Mouse (Mus musculus): ENCODE results near the gene Sf3a2. TPM values are rescaled to one million over a fixed set of nuclear protein-coding genes. Genes with fewer than 3 reads are reported as not detected.

Sf3a2 gene
- polyA plus RNA-seq, 1 experiment from 2014 or later: 69.6 TPM

DNA sequence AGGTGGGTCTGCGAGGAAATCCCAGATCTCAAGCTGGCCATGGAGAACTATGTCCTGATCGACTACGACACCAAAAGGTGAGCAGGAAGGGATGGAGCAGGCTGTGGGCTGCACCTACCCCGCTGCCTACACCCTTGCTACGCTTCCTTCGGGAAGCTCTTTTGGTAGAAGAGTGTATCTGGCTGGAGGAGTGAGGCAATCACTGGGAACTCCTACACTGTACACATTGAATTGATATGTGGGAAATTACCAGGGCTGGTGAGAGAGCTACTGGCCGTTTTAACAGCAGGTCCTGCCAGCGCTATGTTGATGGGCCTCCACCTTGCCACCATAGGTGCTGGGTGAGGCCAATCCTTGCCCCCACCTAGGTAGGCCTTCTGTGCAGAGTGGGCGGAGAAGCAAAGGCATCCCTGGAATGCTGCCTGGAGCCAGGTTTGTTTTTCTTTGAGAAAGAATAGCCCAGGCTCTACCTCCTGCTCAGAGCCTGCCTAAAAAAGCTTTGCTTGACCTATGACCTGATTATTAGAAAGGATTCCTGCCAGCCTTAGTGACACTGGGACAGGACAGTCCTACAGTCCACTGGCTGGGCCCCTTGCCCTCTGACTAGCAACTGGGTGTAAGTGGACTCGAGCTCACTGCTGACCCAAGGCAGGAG lies 31.7 kb upstream of the Sf3a2 start:
- H3K9ac ChIP-seq (ENCODE audit: low read depth, low read length): no peak overlapping the region
- H3K4me1 ChIP-seq (ENCODE audit: control insufficient read depth, insufficient read depth, low read length): no peaks in the 10 kb centered on the region
- no peak overlapping the region for H3K4me3 ChIP-seq (ENCODE audit: low read depth, low read length)
- peaks cover 59% of the 10 kb centered on the region for H3K36me3 ChIP-seq (ENCODE audit: control insufficient read depth, insufficient read depth, low read length)
- DNase-seq (ENCODE audit: low spot score) (no peak), ATAC-seq (ENCODE audit: low read depth) (no peak)
- H3K27me3 ChIP-seq (replicated peaks; ENCODE audit: control insufficient read depth, insufficient read depth, low read length): no peaks in the 10 kb centered on the region
- no peak overlapping the region for H3K4me2 ChIP-seq (ENCODE audit: low read depth, low read length)
- H3K27ac ChIP-seq (replicated peaks; ENCODE audit: low read depth, low read length): no peak overlapping the region
- 74% methylated on average over 10 of the region's 10 CpGs for WGBS
- H3K9me3 ChIP-seq (ENCODE audit: control insufficient read depth, low read length): no peaks in the 10 kb centered on the region

DNA sequence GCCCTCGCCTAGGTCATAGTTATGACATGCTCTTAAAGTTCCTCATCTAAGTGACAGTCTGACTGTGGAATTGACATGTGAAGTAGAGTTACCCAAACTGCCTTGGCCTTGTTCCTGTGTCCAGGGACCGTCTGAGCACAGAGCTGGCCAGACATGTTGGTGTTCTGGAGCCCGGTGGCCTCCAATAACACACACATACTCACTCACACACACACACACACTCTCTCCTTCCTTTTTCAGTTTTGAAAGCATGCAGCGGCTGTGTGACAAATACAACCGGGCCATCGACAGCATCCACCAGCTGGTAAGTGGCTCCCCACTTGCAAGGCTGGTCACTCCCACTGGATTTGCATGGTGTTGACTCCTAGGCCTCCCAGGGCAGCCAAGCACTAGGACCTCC lies 29.6 kb upstream of the Sf3a2 start:
- no peaks in the 10 kb centered on the region for H3K27me3 ChIP-seq (replicated peaks; ENCODE audit: control insufficient read depth, insufficient read depth, low read length)
- H3K27ac ChIP-seq (replicated peaks; ENCODE audit: low read depth, low read length): no peak overlapping the region
- H3K4me2 ChIP-seq (ENCODE audit: low read depth, low read length): no peak overlapping the region
- no peak overlapping the region for H3K4me3 ChIP-seq (ENCODE audit: low read depth, low read length)
- WGBS: 87% methylated on average over 6 of the region's 6 CpGs
- no peaks in the 10 kb centered on the region for H3K4me1 ChIP-seq (ENCODE audit: control insufficient read depth, insufficient read depth, low read length)
- no peaks in the 10 kb centered on the region for H3K9me3 ChIP-seq (ENCODE audit: control insufficient read depth, low read length)
- no peak for DNase-seq (ENCODE audit: low spot score)
- no peak for ATAC-seq (ENCODE audit: low read depth)
- no peak overlapping the region for H3K9ac ChIP-seq (ENCODE audit: low read depth, low read length)
- H3K36me3 ChIP-seq (ENCODE audit: control insufficient read depth, insufficient read depth, low read length): peaks cover 80% of the 10 kb centered on the region

DNA sequence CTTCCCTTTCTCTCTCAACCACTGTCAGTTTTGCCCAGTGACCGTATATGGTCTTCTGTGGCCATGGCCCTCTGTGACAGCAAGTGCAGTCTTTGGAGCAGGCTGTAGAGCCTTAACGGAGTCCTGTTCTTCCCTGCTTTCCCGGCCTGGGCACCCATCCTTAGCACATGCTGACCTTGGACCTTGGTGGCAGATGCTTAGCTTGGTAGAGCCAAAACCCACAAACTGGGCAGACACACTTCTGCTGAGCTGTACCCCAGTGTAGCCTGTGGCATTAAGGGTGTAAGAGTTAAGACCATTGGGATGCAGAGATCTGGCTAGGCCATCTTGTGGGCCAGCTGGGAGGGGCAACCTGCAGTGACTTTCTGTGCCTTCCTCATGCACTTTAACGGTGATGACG lies 24.2 kb upstream of the Sf3a2 start:
- no peak overlapping the region for H3K4me2 ChIP-seq (ENCODE audit: low read depth, low read length)
- H3K36me3 ChIP-seq (ENCODE audit: control insufficient read depth, insufficient read depth, low read length): peaks cover 95% of the 10 kb centered on the region
- no peak overlapping the region for H3K9ac ChIP-seq (ENCODE audit: low read depth, low read length)
- H3K9me3 ChIP-seq (ENCODE audit: control insufficient read depth, low read length): no peaks in the 10 kb centered on the region
- no peak for ATAC-seq (ENCODE audit: low read depth)
- 82% methylated on average over 5 of the region's 5 CpGs for WGBS
- H3K4me1 ChIP-seq (ENCODE audit: control insufficient read depth, insufficient read depth, low read length): peaks cover 9% of the 10 kb centered on the region
- DNase-seq (ENCODE audit: low spot score): no peak
- H3K4me3 ChIP-seq (ENCODE audit: low read depth, low read length): no peak overlapping the region
- H3K27ac ChIP-seq (replicated peaks; ENCODE audit: low read depth, low read length): peak overlapping the region; percentile 66
- no peaks in the 10 kb centered on the region for H3K27me3 ChIP-seq (replicated peaks; ENCODE audit: control insufficient read depth, insufficient read depth, low read length)

DNA sequence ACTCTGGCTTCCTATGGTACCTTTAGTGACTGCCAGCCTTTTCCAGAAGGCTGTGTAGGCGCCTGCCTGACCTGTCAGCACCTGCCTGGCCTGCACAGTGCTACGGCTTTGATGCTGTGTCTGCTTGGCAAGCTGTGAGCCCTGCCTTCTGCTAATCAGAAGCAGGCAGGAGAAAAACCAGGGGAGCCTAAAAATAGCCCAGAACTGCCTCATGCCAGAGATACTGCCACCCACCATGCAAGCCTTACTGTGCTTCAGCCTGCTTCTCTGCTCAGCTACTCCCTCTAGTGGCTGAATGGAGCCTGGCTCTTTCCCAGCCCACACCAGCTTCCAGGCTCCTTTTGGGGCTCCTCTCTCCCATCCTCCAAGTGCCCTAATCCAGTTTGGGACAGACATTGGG lies 23.4 kb upstream of the Sf3a2 start:
- Histone ChIP-seq H3K4me2 (ENCODE audit: low read depth, low read length) (no peak overlapping the region; the same call in 1 of the 2 replicates), H3K4me3 (ENCODE audit: low read depth, low read length) (no peak overlapping the region), H3K27me3 (replicated peaks; ENCODE audit: control insufficient read depth, insufficient read depth, low read length) (no peaks in the 10 kb centered on the region), H3K36me3 (ENCODE audit: control insufficient read depth, insufficient read depth, low read length) (peaks cover 98% of the 10 kb centered on the region), H3K9ac (ENCODE audit: low read depth, low read length) (no peak overlapping the region), H3K9me3 (ENCODE audit: control insufficient read depth, low read length) (no peaks in the 10 kb centered on the region), H3K27ac (replicated peaks; ENCODE audit: low read depth, low read length) (peak overlapping the region; percentile 66), H3K4me1 (ENCODE audit: control insufficient read depth, insufficient read depth, low read length) (peaks cover 9% of the 10 kb centered on the region)
- 23% methylated on average over 2 of the region's 2 CpGs for WGBS
- DNase-seq (ENCODE audit: low spot score) (peak; percentile 91), ATAC-seq (ENCODE audit: low read depth) (peak; percentile 85)

DNA sequence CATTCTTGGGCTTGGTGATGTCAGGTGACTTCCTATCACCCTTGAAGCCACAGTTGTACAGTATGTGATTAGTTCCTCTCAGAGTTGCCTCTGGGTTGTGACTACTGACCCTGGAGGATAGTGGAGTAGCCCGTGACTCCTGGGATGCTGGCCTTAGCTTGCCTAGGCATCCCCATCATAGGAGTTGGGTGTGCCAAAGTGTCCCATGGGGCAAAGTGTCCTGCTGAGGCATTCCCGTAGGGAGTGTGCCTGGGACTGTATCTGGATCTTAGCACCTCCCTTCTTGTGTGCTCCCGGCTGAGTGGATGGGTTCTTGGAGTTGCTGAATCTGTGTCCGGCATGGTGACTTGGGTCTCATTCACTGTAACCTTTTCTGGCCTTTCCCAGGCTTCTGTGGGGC lies 23.0 kb upstream of the Sf3a2 start:
- Histone ChIP-seq H3K9ac (ENCODE audit: low read depth, low read length) (no peak overlapping the region), H3K4me3 (ENCODE audit: low read depth, low read length) (no peak overlapping the region), H3K36me3 (ENCODE audit: control insufficient read depth, insufficient read depth, low read length) (peaks cover 97% of the 10 kb centered on the region), H3K9me3 (ENCODE audit: control insufficient read depth, low read length) (no peaks in the 10 kb centered on the region), H3K4me2 (ENCODE audit: low read depth, low read length) (no peak overlapping the region), H3K27me3 (replicated peaks; ENCODE audit: control insufficient read depth, insufficient read depth, low read length) (no peaks in the 10 kb centered on the region), H3K4me1 (ENCODE audit: control insufficient read depth, insufficient read depth, low read length) (peaks cover 9% of the 10 kb centered on the region), H3K27ac (replicated peaks; ENCODE audit: low read depth, low read length) (no peak overlapping the region)
- DNase-seq (ENCODE audit: low spot score): no peak
- ATAC-seq (ENCODE audit: low read depth): no peak
- WGBS: 85% methylated on average over 4 of the region's 4 CpGs

DNA sequence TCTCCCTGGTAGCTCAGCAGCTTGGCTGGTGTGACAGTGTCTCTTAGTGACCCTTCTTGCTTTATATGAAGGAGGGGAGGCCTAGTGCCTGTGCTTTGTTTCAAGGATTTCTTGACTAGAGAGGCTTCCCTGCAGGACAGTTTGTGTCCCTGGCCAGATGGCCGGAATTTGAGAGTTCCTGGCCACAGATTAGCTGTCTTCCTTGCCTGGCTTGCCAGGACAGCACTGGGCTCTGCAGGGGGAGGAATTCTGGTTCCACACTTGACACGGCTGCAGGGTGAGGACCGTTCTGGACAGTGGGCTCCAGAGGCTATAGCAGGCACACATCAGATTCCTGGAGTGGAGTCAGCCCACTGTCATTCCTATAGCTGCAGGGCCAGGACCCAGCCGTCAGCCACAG lies 22.3 kb upstream of the Sf3a2 start:
- Histone ChIP-seq H3K36me3 (ENCODE audit: control insufficient read depth, insufficient read depth, low read length) (peaks cover 98% of the 10 kb centered on the region), H3K9ac (ENCODE audit: low read depth, low read length) (no peak overlapping the region)
- WGBS: 100% methylated on average over 3 of the region's 4 CpGs

DNA sequence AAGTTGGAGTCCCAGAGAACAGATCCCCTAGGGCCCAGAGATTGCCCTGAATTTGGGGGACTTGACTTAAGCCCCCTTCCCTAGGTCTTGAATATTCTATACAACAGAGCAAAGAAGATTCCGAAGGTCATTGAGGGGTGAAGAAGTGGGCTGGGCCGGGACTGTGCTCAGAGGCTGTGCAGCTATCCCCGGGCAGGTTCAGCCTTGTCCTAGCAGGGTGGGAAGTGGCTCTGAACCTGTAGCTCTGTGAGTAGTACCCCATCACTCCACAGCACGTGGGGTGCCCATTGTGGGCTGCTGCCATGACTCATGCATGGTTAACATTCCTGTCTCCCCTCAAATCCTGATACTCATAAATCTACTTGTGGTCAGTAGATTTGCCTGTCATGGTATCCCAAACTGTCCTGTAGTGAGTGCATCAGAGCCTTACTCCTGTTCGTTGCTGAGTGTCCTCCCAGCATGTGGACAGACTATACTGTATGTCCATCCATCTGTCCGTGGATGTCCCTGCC lies 21.6 kb upstream of the Sf3a2 start:
- Histone ChIP-seq H3K9me3 (ENCODE audit: control insufficient read depth, low read length) (no peaks in the 10 kb centered on the region), H3K4me1 (ENCODE audit: control insufficient read depth, insufficient read depth, low read length) (peaks cover 9% of the 10 kb centered on the region), H3K4me3 (ENCODE audit: low read depth, low read length) (no peak overlapping the region), H3K4me2 (ENCODE audit: low read depth, low read length) (no peak overlapping the region), H3K36me3 (ENCODE audit: control insufficient read depth, insufficient read depth, low read length) (peaks cover 98% of the 10 kb centered on the region), H3K9ac (ENCODE audit: low read depth, low read length) (no peak overlapping the region), H3K27ac (replicated peaks; ENCODE audit: low read depth, low read length) (no peak overlapping the region), H3K27me3 (replicated peaks; ENCODE audit: control insufficient read depth, insufficient read depth, low read length) (no peaks in the 10 kb centered on the region)
- DNase-seq (ENCODE audit: low spot score) (no peak), ATAC-seq (ENCODE audit: low read depth) (no peak)
- 70% methylated on average over 6 of the region's 6 CpGs for WGBS

More for the DNA sequence above, 22.3 kb upstream of the Sf3a2 start:
- no peak overlapping the region for H3K4me3 ChIP-seq (ENCODE audit: low read depth, low read length)
- no peak overlapping the region for H3K27ac ChIP-seq (replicated peaks; ENCODE audit: low read depth, low read length)
- no peak for ATAC-seq (ENCODE audit: low read depth)
- no peak overlapping the region for H3K4me2 ChIP-seq (ENCODE audit: low read depth, low read length)
- no peak for DNase-seq (ENCODE audit: low spot score)
- H3K4me1 ChIP-seq (ENCODE audit: control insufficient read depth, insufficient read depth, low read length): peaks cover 9% of the 10 kb centered on the region
- no peaks in the 10 kb centered on the region for H3K9me3 ChIP-seq (ENCODE audit: control insufficient read depth, low read length)
- no peaks in the 10 kb centered on the region for H3K27me3 ChIP-seq (replicated peaks; ENCODE audit: control insufficient read depth, insufficient read depth, low read length)

DNA sequence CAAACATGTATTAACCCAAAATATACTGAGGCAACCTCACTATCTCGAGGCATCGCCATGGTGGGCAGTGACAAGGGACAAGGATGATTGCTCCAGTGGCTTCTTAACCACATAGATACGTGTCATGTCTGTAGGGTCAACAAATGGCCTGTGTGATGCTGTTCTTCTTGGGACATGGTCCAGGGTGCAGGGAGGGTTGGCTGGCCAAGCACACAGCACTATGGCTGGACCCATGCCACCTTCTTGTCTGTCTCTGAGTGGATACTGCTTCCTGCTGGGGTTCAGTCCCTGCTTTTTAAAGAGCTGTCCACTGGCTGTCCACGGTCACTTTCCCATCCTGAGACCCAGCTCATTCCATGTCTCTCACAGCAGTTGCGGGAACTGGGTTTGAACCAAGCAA lies 20.9 kb upstream of the Sf3a2 start:
- Histone ChIP-seq H3K27me3 (replicated peaks; ENCODE audit: control insufficient read depth, insufficient read depth, low read length) (no peaks in the 10 kb centered on the region), H3K4me2 (ENCODE audit: low read depth, low read length) (no peak overlapping the region), H3K9me3 (ENCODE audit: control insufficient read depth, low read length) (no peaks in the 10 kb centered on the region), H3K4me1 (ENCODE audit: control insufficient read depth, insufficient read depth, low read length) (peaks cover 9% of the 10 kb centered on the region), H3K36me3 (ENCODE audit: control insufficient read depth, insufficient read depth, low read length) (peaks cover 98% of the 10 kb centered on the region), H3K9ac (ENCODE audit: low read depth, low read length) (no peak overlapping the region), H3K27ac (replicated peaks; ENCODE audit: low read depth, low read length) (no peak overlapping the region), H3K4me3 (ENCODE audit: low read depth, low read length) (no peak overlapping the region)
- WGBS: 96% methylated on average over 5 of the region's 5 CpGs
- ATAC-seq (ENCODE audit: low read depth): no peak
- DNase-seq (ENCODE audit: low spot score): no peak

DNA sequence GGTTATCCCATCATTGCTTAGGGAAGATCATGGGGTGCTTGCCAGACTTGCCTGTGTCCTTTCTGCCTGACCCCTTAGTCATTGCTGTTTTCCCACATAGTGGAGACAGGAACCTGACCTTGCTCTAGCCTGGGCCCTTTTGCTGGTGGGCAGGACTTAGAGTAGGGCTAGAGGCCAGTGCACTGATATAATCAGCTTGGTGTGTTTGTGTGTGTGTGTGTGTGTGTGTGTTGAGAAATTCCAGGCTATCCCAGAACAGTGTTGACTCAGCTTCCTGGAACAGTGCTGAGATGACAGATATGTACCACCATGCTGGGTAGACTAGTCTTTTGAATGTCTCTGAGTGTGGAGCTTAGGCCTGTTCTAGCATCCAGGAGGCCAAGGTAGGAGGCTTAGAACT lies 18.4 kb upstream of the Sf3a2 start:
- no peaks in the 10 kb centered on the region for H3K27me3 ChIP-seq (replicated peaks; ENCODE audit: control insufficient read depth, insufficient read depth, low read length)
- H3K9me3 ChIP-seq (ENCODE audit: control insufficient read depth, low read length): no peaks in the 10 kb centered on the region
- H3K4me3 ChIP-seq (ENCODE audit: low read depth, low read length): no peak overlapping the region
- H3K4me2 ChIP-seq (ENCODE audit: low read depth, low read length): no peak overlapping the region
- ATAC-seq (ENCODE audit: low read depth) (no peak), DNase-seq (ENCODE audit: low spot score) (no peak)
- no peak overlapping the region for H3K9ac ChIP-seq (ENCODE audit: low read depth, low read length)
- H3K36me3 ChIP-seq (ENCODE audit: control insufficient read depth, insufficient read depth, low read length): peaks cover 98% of the 10 kb centered on the region
- no peak overlapping the region for H3K27ac ChIP-seq (replicated peaks; ENCODE audit: low read depth, low read length)
- no peaks in the 10 kb centered on the region for H3K4me1 ChIP-seq (ENCODE audit: control insufficient read depth, insufficient read depth, low read length)
